In the genomic region with DNA sequence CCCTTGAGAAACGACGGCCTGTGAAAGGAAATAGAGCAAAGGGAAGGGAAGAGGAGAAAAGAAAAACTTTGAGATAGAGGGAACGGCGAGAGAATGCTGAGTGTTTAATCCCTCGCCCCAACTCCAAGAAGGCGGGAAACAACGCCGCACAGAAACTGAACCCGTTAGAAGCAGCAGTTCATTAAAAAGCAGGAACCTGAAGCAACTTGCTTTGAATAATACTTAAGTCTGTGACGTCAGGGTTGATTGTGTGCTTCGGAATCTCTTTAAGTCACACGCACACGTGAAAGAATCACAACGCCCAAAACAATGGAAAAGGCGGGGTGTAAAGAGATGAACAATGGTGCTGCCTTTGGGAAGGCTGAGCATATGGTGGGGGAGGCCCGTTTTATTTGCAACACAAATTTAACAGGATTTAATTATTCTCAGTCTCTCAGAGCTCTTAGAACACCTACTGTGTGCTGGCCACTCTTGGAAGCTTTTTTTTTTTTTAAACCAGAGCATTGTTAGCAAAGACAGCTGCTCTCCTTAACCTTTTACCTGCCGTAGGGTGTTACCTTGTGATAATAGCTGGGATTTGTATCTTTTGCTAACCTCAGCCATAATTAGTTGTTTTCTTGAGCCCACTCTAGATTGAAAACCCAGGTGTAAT, we compare ENCODE assay signal across 7 mouse cellular contexts. TPM values are rescaled to one million over a fixed set of nuclear protein-coding genes. Genes with fewer than 3 reads are reported as not detected.
DNase-seq lines count a peak whose midpoint lies in the region; TF ChIP-seq lines count a peak whose summit lies in the region.

Gene Phc1 (minus strand): TSS at position 213 of the 652 bp plus-strand sequence.

- TF ChIP-seq CTCF in testis, adult 2 months (IDR thresholded peaks at IDR 0.05; ENCODE audit: control insufficient read depth, insufficient read depth, insufficient replicate concordance, low read depth, low read length), result no peak
- TF ChIP-seq CTCF in bone marrow, adult 2 months (IDR thresholded peaks at IDR 0.05; ENCODE audit: control insufficient read depth, insufficient read depth, low read length), result no peak
- TF ChIP-seq CTCF in lung, adult 2 months (IDR thresholded peaks at IDR 0.05; ENCODE audit: insufficient read depth, low read length), result no peak

- no peaks in the 10 kb centered on the region for H3K27me3 ChIP-seq in testis, adult 2 months (ENCODE audit: control insufficient read depth, insufficient read depth, low read length)

- TF ChIP-seq POLR2A in testis, adult 2 months (IDR thresholded peaks at IDR 0.05; ENCODE audit: control insufficient read depth, low read depth, low read length), result no peak; the same call in 1 of the 2 replicates
- TF ChIP-seq POLR2A in bone marrow, adult 2 months (IDR thresholded peaks at IDR 0.05; ENCODE audit: borderline replicate concordance, control insufficient read depth, low read depth, low read length), result no peak
- TF ChIP-seq POLR2A in lung, adult 2 months (IDR thresholded peaks at IDR 0.05; ENCODE audit: borderline replicate concordance, extremely low read depth, low read depth, low read length), result no peak

- peak within 1 kb of the TSS; percentile 98 for H3K4me3 ChIP-seq in testis, adult 2 months (ENCODE audit: control insufficient read depth, low read depth, low read length)
- H3K4me3 ChIP-seq in bone marrow, adult 2 months (replicated peaks; ENCODE audit: control insufficient read depth, low read depth, low read length), result peak within 1 kb of the TSS; percentile 95
- peak within 1 kb of the TSS; percentile 88 for H3K4me3 ChIP-seq in lung, adult 2 months (replicated peaks; ENCODE audit: extremely low read depth, low read depth, low read length)

- no peaks in the 10 kb centered on the region for H3K36me3 ChIP-seq in testis, adult 2 months (ENCODE audit: control insufficient read depth, insufficient read depth, low read length)

- no peak for DNase-seq in testis, postnatal 10 days (ENCODE audit: low spot score)
- DNase-seq in gastrocnemius, postnatal 10 days, result no peak
- peak; percentile 82 for DNase-seq in induced T-regulatory cell, adult 2 months (ENCODE audit: low read depth)
- DNase-seq in lung, adult 2 months, result no peak
- peak; percentile 82 for DNase-seq in retina, postnatal 1 day

- peaks cover 2% of the 10 kb centered on the region for H3K4me1 ChIP-seq in testis, adult 2 months (ENCODE audit: control insufficient read depth, insufficient read depth, low read length)
- H3K4me1 ChIP-seq in bone marrow, adult 2 months (ENCODE audit: control insufficient read depth, insufficient read depth, low read length), result no peaks in the 10 kb centered on the region
- H3K4me1 ChIP-seq in lung, adult 2 months (ENCODE audit: control insufficient read depth, insufficient read depth, low read length), result peaks cover 3% of the 10 kb centered on the region; the same call in 1 of the 2 replicates

- 4% methylated on average over 17 of the region's 17 CpGs for WGBS in bone marrow, adult 2 months
- WGBS in lung, adult 2 months, result 3% methylated on average over 17 of the region's 17 CpGs

- H3K27ac ChIP-seq in testis, adult 2 months (ENCODE audit: control insufficient read depth, insufficient read depth, low read depth, low read length), result peak within 1 kb of the TSS; percentile 96
- H3K27ac ChIP-seq in bone marrow, adult 2 months (ENCODE audit: control insufficient read depth, insufficient read depth, low read depth, low read length, poor library complexity), result peak within 1 kb of the TSS; percentile 41

RNA-seq across cellular contexts. Expression of gene Phc1, which starts in this region (rescaled TPM):
- 193 and 198 TPM in 2 replicates for polyA plus RNA-seq in testis, adult 2 months (2012; rRNA removed)
- polyA plus RNA-seq in bone marrow, adult 2 months (2011; ENCODE audit: insufficient read depth, insufficient read length, low replicate concordance, missing spikeins), result 4.0 and 13.6 TPM in 2 replicates
- total RNA-seq in gastrocnemius, postnatal 10 days (2021), result 10 to 100 TPM; 13.1 to 13.8 TPM
- 37.6 and 45.1 TPM in 2 replicates for polyA plus RNA-seq in lung, adult 2 months (2012; rRNA removed)

Comparison
In these comparisons a context has a peak if more than half of its experiments do, and no peak if none do; other contexts are left out.
1. DNase-seq: peak in induced T-regulatory cell, adult 2 months (single experiment) and retina, postnatal 1 day (single experiment); none in testis, postnatal 10 days (single experiment), gastrocnemius, postnatal 10 days (single experiment) and lung, adult 2 months (single experiment).
2. Peak in every context shown above with its lines, with median percentiles within 50 percentile points of each other: H3K4me3 ChIP-seq.